Mouse (Mus musculus) WW6 (cell line): ENCODE results near the gene Sorcs3.

Experiments used
- DNase-seq: peaks from one replicate; pipeline ENCODE4 v3.0.0-alpha.2; 2013; ENCODE audit warnings: low read depth, low spot score

Gene Sorcs3

DNA sequence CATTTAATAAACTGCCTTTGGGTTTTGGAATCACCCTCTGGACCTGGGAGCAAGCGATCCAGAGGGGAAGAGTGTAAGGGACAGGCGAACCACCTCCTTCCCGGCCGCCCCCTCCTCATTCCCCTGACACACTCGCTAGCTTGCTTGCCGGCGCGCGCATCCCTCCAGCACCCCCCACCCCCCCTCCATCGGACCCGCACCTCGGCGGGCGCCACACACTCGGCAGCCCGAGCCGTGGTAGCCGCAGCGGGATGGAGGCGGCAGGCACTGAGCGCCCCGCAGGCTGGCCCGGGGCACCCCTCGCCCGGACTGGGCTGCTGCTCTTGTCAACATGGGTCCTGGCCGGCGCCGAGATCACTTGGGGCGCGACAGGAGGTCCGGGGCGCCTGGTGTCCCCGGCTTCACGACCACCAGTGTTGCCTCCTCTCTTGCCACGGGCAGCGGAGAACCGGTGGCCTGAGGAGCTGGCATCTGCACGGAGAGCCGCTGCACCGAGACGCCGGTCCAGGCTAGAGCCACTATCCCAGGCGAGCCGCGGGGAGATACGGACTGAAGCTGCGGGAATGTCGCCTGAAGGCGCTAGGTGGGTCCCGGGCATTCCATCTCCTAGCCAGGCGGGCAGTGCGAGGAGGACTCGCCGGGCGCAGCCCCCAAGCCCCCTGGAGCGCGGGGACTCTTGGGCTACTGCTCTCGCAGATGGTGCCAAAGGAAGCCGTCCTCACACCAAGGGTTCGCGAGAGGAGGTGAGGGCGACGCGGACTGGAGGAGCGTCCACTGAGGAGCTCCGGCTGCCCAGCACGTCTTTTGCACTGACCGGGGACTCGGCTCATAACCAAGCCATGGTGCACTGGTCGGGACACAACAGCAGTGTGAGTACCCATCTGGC is at the start of gene Sorcs3:
Sorcs3 (plus strand) TSS at position 97 of the 886 bp plus-strand sequence.
- DNase-seq: no peak

DNA sequence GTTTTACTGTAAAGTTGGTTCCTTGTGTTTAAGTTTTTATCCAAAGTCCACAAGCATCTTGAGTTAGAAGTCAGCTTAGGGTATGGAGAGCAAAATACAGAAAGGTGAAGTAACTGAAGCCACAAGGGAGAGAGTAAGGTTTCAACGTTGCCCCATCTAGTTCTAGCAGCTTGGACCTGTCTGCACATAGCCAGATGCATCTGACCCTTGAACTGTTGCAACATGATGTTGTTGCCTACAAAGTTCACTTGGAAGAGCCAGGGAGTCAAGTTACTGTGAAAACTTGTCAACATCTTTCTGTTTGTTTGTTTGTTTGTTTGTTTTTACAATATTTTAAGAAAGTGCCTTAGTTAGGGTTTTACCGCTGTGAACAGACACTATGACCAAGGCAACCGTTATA is 40.5 kb upstream of the Sorcs3 start:
- no peak for DNase-seq

GRCm38 (mm10) chr19:48167110-48167509 is 38.7 kb upstream of the Sorcs3 start:
- no peak for DNase-seq

GRCm38 (mm10) chr19:48168284-48168683 is 37.5 kb upstream of the Sorcs3 start:
- DNase-seq: no peak

GRCm38 (mm10) chr19:48174717-48175116 is 31.1 kb upstream of the Sorcs3 start:
- no peak for DNase-seq

DNA sequence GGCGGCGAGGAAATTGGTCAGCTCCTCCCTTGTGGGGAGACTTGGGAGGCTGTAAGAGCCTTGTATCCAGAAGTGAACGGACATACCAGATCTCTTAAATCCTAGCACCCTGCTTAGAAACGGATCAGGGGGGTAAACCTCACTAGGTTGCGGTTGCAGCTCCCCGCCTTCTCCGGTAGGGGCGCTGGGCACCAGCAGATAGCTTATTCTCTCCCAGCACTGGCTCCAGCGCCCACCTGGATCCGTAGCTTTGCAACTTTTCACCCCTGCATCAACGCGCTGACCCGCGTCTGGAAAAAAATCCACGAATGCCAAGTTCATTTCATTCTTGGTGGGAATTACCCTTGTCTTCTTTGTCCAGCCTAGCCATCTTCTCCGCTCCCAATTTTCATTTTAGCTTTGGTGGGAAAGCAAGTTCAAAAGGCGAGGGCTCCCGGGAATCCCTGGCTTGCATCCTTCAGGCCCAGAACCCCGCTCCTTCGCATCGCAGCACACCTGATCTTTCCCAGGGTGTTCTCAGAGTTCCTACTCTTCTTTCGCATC is 1.8 kb upstream of the Sorcs3 start:
- no peak for DNase-seq

- DNase-seq: no peak
Observed at GRCm38 (mm10) chr19:48204476-48204875, 1.3 kb upstream of the Sorcs3 start.

GRCm38 (mm10) chr19:48204892-48205761 is 698 bp upstream of the Sorcs3 start:
- no peak for DNase-seq

GRCm38 (mm10) chr19:48206861-48207730 is 1.3 kb downstream of the Sorcs3 start:
- no peak for DNase-seq

DNA sequence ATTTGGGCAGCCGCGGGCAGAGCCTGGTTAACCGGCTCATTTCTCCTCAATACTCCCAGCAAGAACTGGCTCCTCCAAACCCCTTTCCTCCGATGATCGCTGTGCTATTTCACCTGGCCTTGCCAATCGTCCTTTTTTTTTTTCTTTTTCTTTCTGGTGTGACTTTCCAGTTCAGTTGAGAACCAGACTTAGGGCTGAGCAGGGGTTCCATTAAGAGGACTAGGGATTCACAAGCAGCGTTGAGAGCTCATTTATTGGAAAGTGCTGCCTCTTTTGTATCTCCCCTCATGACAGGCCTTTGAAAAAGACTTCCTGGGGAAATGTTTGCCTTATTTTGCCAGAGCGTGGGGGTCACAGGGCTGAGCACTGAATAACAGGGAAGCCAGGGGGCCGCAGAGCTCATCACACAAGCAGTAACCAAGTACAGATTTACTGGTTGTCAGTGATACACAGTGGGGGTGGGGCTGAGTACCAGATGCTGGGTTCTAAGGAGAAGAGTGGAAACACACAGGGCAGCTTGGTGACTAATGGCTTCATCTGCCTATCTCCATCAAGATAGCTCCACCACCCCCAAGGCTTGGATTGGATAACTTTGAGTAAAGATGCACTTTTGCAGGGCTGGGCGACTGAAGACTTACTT is 2.0 kb downstream of the Sorcs3 start:
- DNase-seq: no peak

DNA sequence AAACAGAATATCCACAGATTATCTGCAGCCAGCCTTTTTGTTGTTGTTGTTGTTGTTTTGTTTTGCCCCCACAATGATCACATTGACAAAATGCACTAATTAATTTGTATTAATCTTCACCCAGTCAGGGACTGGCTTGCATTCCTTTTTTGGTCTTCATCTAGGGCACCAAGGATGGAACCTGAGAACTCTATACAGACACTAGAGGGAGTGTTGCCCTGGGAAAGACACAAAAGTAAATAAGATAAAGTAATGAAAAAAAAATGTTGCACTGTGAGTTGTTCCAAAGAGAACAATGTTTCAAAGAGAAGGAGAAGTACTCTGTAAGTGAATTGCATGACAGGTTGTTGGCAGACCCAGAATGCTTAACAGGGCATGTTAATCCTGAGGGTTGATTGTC is 9.6 kb downstream of the Sorcs3 start:
- DNase-seq: no peak

DNA sequence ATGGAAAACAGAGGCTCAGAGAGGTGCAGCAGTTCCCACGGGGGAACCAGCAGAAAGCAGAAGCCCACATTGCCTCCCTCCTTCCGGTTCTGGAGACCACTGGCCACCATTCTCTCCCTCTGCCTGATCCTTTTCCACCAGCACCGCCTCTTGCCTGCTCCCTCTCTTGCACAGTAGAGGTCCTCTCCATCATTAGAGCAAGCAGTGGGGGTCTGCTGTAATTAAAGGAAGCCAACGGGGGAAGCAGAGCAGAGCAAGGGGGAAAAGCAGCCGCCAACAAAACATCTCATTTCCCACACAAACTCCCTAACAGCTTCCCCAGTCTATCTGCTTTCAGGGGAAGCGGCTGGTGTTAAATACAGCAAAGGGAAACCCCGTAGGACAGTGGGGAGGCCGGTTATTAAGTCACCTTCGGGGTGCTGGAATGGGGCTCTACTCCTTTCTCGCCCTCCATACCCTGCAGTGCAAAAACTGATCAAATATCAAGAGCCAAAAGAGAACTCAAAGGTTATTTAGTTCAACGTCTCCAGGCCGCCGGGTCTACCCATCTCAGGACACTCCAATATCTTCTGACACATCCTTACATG is 32.1 kb downstream of the Sorcs3 start:
- DNase-seq: no peak

DNA sequence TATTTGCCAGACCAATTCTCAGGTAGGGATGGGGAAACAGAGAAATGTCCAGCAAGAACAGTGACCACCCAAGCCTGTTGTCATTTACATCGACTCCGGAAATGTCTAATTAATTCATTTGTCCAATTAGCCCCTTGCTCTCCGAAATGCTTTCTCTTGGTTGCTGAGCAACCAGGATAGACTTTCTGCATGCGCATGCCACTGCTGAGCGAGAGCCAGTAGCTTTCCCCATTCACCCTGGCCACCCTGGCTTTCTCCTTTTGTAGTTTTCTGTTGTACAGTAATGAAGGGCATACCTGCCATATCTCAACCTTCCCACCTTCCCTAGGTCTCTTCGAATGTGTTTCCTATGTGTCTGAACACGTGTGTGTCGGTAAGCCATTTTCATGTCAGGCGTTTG is 32.6 kb downstream of the Sorcs3 start:
- no peak for DNase-seq

DNA sequence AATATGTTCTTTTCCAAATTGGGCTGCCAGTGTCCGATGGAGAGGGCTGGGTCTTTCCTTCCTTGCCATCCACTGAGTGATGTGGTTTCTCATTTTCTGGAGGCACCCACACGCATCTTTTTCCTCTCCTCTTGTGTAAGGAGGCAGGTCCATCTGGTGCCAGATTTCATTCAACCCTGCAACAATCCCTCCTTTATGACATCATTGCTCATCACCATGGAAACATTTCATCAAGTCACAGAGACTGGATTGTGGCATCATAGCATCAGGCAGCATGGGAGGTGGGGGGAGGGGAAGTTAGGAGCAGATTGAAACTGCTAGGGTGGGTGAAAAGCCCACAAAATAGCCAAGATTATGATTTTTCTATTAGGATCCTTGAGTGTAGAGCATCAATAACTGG is 35.1 kb downstream of the Sorcs3 start:
- no peak for DNase-seq

DNA sequence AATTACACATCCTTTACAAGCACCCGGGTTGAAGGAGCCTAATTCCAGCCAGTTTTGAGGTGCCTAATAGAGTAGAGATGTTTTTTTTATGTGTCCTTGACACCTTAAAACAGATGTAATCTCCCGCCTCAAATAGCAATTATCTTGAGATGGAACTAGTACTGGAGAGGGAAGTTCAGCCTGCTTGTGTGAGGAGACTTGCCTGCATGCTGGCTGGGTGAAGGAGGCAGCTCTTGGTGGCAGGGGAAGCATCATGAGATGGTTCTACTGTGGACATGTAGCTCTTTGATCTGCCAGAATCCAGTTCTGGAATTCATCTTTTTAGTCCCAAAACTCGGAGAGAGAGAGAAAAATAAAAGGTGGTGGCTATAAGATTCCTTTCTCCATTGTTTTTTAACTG is 38.2 kb downstream of the Sorcs3 start:
- DNase-seq: no peak

DNA sequence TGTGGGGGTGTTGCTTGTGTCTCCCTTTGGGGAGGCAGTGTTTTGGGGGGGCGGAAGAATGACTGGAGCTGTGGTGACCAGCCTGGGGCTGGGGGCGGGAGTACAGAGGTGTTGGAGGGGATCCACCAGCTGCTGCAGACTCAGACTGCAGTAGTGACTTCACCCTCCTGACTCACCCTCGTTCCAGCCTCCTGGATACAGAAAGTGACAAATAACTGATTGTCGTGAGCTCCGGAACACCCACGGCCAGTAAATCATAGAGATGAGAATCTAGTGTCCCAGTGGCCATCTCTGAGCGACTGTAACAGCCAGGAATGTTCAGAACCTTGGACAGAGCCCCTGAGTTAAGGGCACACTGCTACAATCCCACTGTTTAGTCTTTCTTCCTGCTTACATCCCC is 53.4 kb downstream of the Sorcs3 start:
- DNase-seq: no peak

DNA sequence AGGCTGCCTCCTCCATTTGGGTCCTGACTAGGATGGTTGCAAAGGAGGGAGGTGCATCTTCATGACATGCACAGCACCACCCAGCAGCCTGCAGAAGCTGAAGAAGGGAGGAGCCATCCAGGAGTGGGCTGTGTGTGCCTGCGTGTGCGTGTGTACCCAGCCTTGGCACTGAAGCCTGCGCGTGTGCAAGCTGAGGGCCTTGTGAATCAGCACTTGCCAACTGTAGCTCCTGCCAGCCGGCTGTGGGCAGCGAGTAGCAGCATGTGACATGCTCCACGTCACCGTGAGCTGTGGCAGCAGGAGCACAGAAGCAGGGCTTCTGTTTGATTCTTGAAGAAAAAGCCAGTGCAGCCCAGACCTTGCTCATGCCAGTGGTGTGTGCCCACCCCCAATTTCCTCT is 54.8 kb downstream of the Sorcs3 start:
- no peak for DNase-seq

GRCm38 (mm10) chr19:48263750-48264149 is 57.9 kb downstream of the Sorcs3 start:
- DNase-seq: no peak

- DNase-seq: no peak
Observed at GRCm38 (mm10) chr19:48280273-48280672, 74.4 kb downstream of the Sorcs3 start.

DNA sequence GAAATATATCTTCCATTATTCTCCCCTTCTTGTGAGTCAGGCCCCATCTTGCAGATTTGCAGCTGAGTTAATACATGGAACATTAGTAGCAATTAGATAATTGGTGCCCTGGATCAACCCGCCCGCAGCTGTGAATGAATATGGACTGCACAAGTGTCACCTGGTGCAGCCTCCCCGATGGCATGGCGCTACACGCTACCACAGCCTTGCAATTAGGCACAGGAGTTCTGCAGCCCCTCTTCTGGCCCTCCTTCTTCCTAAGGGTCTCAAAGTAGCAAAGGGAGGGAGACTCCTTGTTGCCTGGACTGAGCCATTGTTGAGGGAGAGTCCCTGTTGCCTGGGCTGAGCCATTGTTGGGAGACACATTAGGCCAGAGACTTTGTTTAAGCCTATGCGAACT is 76.4 kb downstream of the Sorcs3 start:
- DNase-seq: no peak

DNA sequence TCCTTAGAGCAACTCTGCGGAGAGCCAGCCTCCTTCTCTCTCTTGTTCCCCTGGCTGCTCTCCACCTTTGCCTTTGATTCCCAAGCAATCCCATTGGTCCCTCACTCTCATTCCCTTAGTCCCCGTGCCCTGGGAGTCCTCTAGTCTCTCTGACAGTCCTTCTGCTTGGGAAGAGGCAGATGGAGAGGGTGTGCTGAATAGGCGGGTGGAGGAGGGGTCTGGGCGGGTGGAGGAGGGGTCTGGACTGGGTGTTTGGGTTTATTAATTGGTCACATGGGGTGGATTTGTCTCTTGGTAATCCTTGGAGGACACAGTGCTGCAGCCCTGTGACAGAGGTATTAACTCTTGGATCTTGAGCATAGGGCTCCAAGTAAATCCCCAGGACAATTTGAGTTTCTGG is 77.4 kb downstream of the Sorcs3 start:
- DNase-seq: no peak
